Mouse (Mus musculus) liver, embryonic 15.5 days (tissue): Measurements from ENCODE around the gene Coq6. TPM values are rescaled to one million over a fixed set of nuclear protein-coding genes. Genes with fewer than 3 reads are reported as not detected.

Source experiments
- ATAC-seq: fragments of 200-750 bp; cut with Nextera tagmentation; 2 replicates; pipeline ENCODE4 v1.8.0; 2017; ENCODE audit warnings: moderate number of reproducible peaks, mild to moderate bottlenecking, moderate library complexity; ENCODE audit not compliant: insufficient read depth
- H3K27ac ChIP-seq: fragments of 300-500 bp; sonication (generic); replicated peaks from 2 replicates; pipeline ENCODE4 v1.5.1; 2015; ENCODE audit warnings: mild to moderate bottlenecking, inconsistent platforms
- H3K27me3 ChIP-seq: fragments of 300-500 bp; sonication (generic); 2 replicates; pipeline ENCODE4 v1.6.1; 2015; ENCODE audit warnings: mild to moderate bottlenecking, inconsistent platforms
- H3K36me3 ChIP-seq: fragments of 300-500 bp; sonication (generic); replicated peaks from 2 replicates; pipeline ENCODE4 v1.6.1; 2015; ENCODE audit warnings: moderate library complexity, mild to moderate bottlenecking, inconsistent platforms
- H3K4me1 ChIP-seq: fragments of 300-500 bp; sonication (generic); replicated peaks from 2 replicates; pipeline ENCODE4 v1.6.1; 2015; ENCODE audit warnings: inconsistent platforms
- H3K4me2 ChIP-seq: fragments of 300-500 bp; sonication (generic); 2 replicates; pipeline ENCODE4 v1.6.1; 2015; ENCODE audit warnings: moderate library complexity, mild to moderate bottlenecking, inconsistent platforms
- H3K4me3 ChIP-seq: fragments of 300-500 bp; sonication (generic); replicated peaks from 2 replicates; pipeline ENCODE4 v1.5.1; 2015; ENCODE audit warnings: mild to moderate bottlenecking, inconsistent platforms
- H3K9ac ChIP-seq: fragments of 300-500 bp; sonication (generic); 2 replicates; pipeline ENCODE4 v1.6.1; 2015; ENCODE audit warnings: moderate library complexity, mild to moderate bottlenecking, inconsistent platforms
- H3K9me3 ChIP-seq: fragments of 300-500 bp; sonication (generic); replicated peaks from 2 replicates; pipeline ENCODE4 v1.6.1; 2016; ENCODE audit warnings: inconsistent platforms
- WGBS: fragments of 180-500 bp; shearing (Covaris S2); methylation state at CpG from one replicate; pipeline ENCODE4 v1.1.7; 2015; ENCODE audit warnings: mixed read lengths; ENCODE audit not compliant: insufficient replicate concordance; 5-methylcytosine and 5-hydroxymethylcytosine counted together
- polyA plus RNA-seq: library from polyadenylated mRNA; unstranded; fragments of >200 nt; fragmentation: Nextera tagmentation; extraction: Ambion mirVana; gene quantifications from 2 replicates; pipeline ENCODE4 v1.2.1, GENCODE M21; 2015

Gene Coq6
- polyA plus RNA-seq, 1 experiment from 2014 or later = 24.7 TPM

- Histone ChIP-seq H3K9me3 (no peaks in the 10 kb centered on the region), H3K27me3 (no peaks in the 10 kb centered on the region), H3K36me3 (peaks cover 6% of the 10 kb centered on the region; the same call in 1 of the 2 replicates), H3K9ac (no peak overlapping the region), H3K27ac (no peak overlapping the region; the same call in 1 of the 2 replicates), H3K4me1 (peaks cover 14% of the 10 kb centered on the region), H3K4me3 (no peak overlapping the region), H3K4me2 (no peak overlapping the region)
- whole genome bisulfite sequencing = 71% methylated on average over 14 of the region's 14 CpGs
- ATAC-seq = peak; percentile 51; the same call in 1 of the 2 replicates
Observed at GRCm38 (mm10) chr12:84396947-84397679, 35.7 kb downstream of the Coq6 start.

DNA sequence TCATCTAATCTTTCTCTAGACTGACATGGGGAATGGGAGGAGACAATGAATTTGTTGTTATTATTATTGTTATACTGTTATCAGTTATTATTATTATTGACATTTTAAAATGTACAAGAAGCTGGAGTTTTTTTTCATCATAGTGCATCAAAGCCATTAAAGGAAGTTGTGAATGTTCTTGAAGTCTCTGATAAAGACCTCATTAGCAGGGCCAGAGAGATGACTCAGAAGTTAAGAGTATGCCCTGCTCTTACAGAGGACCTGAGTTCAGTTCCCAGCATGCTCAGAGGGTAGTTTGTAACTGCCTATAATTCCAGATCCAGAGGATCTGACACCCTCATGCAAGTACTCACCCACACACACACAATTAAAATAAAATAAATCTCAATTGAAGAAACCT is 36.2 kb downstream of the Coq6 start:
- no peak overlapping the region for H3K27ac ChIP-seq
- 0 out of 2 replicates have a peak, but pooled peaks cover 3% of the 10 kb centered on the region for H3K36me3 ChIP-seq
- ATAC-seq = no peak
- H3K9me3 ChIP-seq = no peaks in the 10 kb centered on the region
- no peak overlapping the region for H3K9ac ChIP-seq
- H3K27me3 ChIP-seq = no peaks in the 10 kb centered on the region
- H3K4me3 ChIP-seq = no peak overlapping the region
- peaks cover 14% of the 10 kb centered on the region for H3K4me1 ChIP-seq
- H3K4me2 ChIP-seq = no peak overlapping the region

DNA sequence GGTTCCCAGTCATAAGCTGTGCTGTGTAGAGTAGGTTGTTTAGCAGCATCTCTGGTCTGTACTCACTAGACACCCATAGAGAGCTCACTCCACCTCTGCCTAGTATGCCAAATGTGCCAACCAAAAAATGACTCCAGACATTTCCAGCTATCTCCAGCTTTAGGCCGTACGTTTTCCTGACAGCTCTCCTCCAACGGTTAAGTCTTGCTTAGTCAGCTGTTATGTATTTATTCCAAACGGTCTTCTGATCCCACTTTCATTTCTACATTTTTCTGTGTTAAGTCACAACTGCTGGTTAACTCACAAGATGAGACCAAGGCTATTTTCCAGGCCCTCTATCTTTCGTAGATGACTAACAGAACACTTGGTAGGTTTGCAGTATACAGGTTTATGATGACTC is 37.2 kb downstream of the Coq6 start:
- 77% methylated on average over 5 of the region's 5 CpGs for WGBS
- H3K4me2 ChIP-seq = no peak overlapping the region
- peaks cover 14% of the 10 kb centered on the region for H3K4me1 ChIP-seq
- ATAC-seq = no peak
- no peaks in the 10 kb centered on the region for H3K9me3 ChIP-seq
- no peak overlapping the region for H3K27ac ChIP-seq
- no peaks in the 10 kb centered on the region for H3K36me3 ChIP-seq
- H3K4me3 ChIP-seq = no peak overlapping the region
- no peaks in the 10 kb centered on the region for H3K27me3 ChIP-seq
- no peak overlapping the region for H3K9ac ChIP-seq

- ATAC-seq = no peak
- 75% methylated on average over 9 of the region's 9 CpGs for WGBS
- peak overlapping the region; percentile 73 for H3K27ac ChIP-seq
- H3K27me3 ChIP-seq = no peaks in the 10 kb centered on the region
- H3K9ac ChIP-seq = no peak overlapping the region
- H3K4me2 ChIP-seq = no peak overlapping the region
- no peak overlapping the region for H3K4me3 ChIP-seq
- no peaks in the 10 kb centered on the region for H3K36me3 ChIP-seq
- peaks cover 14% of the 10 kb centered on the region for H3K4me1 ChIP-seq
- no peaks in the 10 kb centered on the region for H3K9me3 ChIP-seq
Observed at GRCm38 (mm10) chr12:84399135-84399534, 37.7 kb downstream of the Coq6 start.

DNA sequence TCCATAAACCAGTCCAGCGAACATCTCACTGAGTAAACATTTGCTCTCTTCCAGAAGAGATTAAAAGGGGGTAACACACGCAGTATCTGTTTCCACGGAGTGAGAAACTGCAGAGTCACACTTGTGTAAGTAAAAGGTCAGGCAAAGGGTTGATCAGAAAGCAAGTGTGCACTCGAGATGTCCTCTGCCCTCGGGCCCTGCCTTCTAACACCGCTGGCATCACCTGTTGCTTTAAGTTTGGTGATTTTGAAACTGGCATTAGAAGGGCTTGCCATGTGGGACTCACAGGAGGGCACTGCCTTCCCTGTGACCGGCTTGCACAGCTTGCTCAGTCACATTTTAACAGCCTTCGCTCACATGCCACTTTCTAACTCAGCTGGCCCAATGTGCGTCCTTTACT is 38.2 kb downstream of the Coq6 start:
- Histone ChIP-seq H3K27me3 (no peaks in the 10 kb centered on the region), H3K4me2 (peak overlapping the region; percentile 23), H3K4me3 (no peak overlapping the region), H3K9ac (no peak overlapping the region), H3K9me3 (no peaks in the 10 kb centered on the region), H3K36me3 (no peaks in the 10 kb centered on the region), H3K4me1 (peaks cover 14% of the 10 kb centered on the region), H3K27ac (peak overlapping the region; percentile 73)
- no peak; the same call in 1 of the 2 replicates for ATAC-seq
- 59% methylated on average over 9 of the region's 9 CpGs for WGBS

- no peak overlapping the region for H3K9ac ChIP-seq
- no peaks in the 10 kb centered on the region for H3K36me3 ChIP-seq
- peak overlapping the region; percentile 23 for H3K4me2 ChIP-seq
- H3K27ac ChIP-seq = peak overlapping the region; percentile 73
- ATAC-seq = no peak
- no peaks in the 10 kb centered on the region for H3K27me3 ChIP-seq
- no peaks in the 10 kb centered on the region for H3K9me3 ChIP-seq
- no peak overlapping the region for H3K4me3 ChIP-seq
- peaks cover 14% of the 10 kb centered on the region for H3K4me1 ChIP-seq
- WGBS = 49% methylated on average over 3 of the region's 3 CpGs
Observed at GRCm38 (mm10) chr12:84400068-84400467, 38.6 kb downstream of the Coq6 start.

- H3K36me3 ChIP-seq = no peaks in the 10 kb centered on the region
- 55% methylated on average over 3 of the region's 3 CpGs for WGBS
- H3K4me1 ChIP-seq = peaks cover 14% of the 10 kb centered on the region
- H3K27ac ChIP-seq = peak overlapping the region; percentile 73
- no peak overlapping the region for H3K9ac ChIP-seq
- peak overlapping the region; percentile 23 for H3K4me2 ChIP-seq
- 0 out of 2 replicates have a peak, but pooled peaks have one; percentile 35 for ATAC-seq
- no peak overlapping the region for H3K4me3 ChIP-seq
- H3K9me3 ChIP-seq = no peaks in the 10 kb centered on the region
- no peaks in the 10 kb centered on the region for H3K27me3 ChIP-seq
Observed at GRCm38 (mm10) chr12:84400653-84401052, 39.2 kb downstream of the Coq6 start.

DNA sequence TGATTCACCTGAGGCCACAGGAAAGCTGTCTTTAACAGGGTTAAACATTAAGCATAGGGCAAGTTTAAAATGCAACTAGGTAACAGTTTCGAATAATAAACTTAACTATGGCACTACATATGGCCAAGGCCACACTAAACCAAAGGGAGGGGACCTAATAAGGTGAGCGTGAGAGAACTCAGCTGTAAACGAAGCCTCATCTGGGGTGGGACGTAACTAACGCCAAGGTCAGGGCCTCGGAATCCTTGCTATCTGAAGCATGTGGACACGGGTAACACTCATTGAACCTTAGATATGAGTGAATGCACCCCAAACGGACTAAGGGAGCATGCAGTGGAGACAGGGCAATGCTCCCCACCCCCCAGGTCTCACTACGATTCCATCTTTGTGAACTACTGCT is 41.5 kb downstream of the Coq6 start:
- Histone ChIP-seq H3K4me3 (no peak overlapping the region), H3K36me3 (no peaks in the 10 kb centered on the region), H3K27ac (peak overlapping the region; percentile 65), H3K4me1 (peaks cover 21% of the 10 kb centered on the region), H3K9me3 (no peaks in the 10 kb centered on the region), H3K4me2 (peak overlapping the region; percentile 13; the same call in 1 of the 2 replicates), H3K9ac (no peak overlapping the region), H3K27me3 (no peaks in the 10 kb centered on the region)
- peak; percentile 21; the same call in 1 of the 2 replicates for ATAC-seq
- WGBS = 61% methylated on average over 9 of the region's 9 CpGs

- H3K27me3 ChIP-seq = no peaks in the 10 kb centered on the region; the same call in 1 of the 2 replicates
- 82% methylated on average over 6 of the region's 6 CpGs for whole genome bisulfite sequencing
Observed at GRCm38 (mm10) chr12:84404541-84404940, 43.1 kb downstream of the Coq6 start.

DNA sequence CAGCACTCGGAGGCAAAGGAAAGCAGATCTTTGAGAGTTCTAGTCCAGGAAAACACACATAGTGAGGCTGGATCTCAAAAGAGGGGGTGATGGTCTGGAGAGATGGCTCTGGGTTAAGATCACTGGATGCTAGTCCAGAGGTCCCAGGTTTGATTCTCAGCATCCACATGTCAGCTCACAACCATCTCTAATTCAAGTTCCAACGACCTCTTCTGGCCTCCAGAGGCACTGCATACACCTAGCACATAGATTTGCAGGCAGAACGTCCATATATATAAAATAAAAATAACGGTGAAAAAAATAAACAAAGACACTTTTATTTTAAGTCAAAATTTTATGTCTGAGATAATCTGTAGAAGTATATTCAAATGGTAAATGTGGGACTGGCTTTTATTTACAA is 45.8 kb downstream of the Coq6 start:
- ATAC-seq = no peak
- no peaks in the 10 kb centered on the region for H3K9me3 ChIP-seq
- no peaks in the 10 kb centered on the region for H3K36me3 ChIP-seq
- 0 out of 2 replicates have a peak overlapping the region, but pooled peaks have one; percentile 8 for H3K4me2 ChIP-seq
- 48% methylated on average over 4 of the region's 4 CpGs for WGBS
- H3K27ac ChIP-seq = no peak overlapping the region
- H3K27me3 ChIP-seq = no peaks in the 10 kb centered on the region; the same call in 1 of the 2 replicates
- H3K4me1 ChIP-seq = peaks cover 21% of the 10 kb centered on the region
- H3K4me3 ChIP-seq = no peak overlapping the region
- H3K9ac ChIP-seq = no peak overlapping the region

More at GRCm38 (mm10) chr12:84404541-84404940, 43.1 kb downstream of the Coq6 start:
- H3K4me1 ChIP-seq = peaks cover 30% of the 10 kb centered on the region
- ATAC-seq = no peak
- H3K27ac ChIP-seq = no peak overlapping the region
- H3K9me3 ChIP-seq = no peaks in the 10 kb centered on the region
- H3K4me3 ChIP-seq = no peak overlapping the region
- H3K9ac ChIP-seq = no peak overlapping the region
- no peaks in the 10 kb centered on the region for H3K36me3 ChIP-seq
- no peak overlapping the region for H3K4me2 ChIP-seq

DNA sequence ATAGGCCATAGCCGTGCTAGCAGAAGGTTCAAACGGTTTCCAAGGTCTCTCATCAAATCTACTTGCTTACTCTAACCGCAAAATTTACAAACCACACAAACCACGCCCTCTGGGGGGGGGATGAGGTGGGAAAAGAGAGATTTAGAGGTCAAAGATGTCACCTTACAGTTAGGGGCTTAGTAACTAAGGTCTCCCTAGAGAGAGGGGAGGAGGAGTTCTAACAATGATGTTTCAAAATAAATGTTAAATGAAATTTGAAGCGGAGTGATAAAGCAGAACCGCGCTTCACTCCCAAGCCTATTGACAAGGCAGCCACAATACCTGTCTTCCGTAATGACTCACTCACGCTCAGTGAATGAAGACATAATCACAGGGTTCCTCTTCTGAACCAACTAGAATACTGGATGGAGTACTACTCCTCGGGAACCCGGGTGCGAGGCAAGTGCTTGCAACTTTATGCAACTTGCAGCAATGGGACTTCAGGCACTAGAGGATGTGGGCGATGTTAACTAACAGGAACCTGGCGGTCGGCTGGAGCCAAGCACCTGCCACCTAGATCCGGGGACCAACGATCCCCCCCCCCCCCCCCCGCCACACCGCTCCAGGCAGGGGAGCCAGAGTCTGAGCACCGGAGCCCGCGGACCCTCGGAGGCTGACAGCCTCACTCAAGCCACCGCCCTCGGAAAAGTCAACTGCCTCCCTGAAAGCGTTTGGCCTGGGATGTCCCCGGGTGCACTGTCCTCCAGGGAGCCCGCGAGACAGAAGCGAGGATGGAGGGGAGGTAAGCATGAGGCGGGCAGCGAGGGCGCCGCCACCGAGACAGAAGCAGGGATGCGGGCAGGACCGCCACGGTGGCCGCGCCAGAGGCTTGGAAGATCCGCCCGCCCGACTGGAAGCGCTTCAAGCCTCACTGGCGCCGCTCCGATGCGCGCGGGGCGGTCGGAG is 46.7 kb downstream of the Coq6 start:
- WGBS = under 1% methylated on average over 50 of the region's 52 CpGs
- peak overlapping the region; percentile 99 for H3K4me2 ChIP-seq
- H3K27me3 ChIP-seq = no peaks in the 10 kb centered on the region; the same call in 1 of the 2 replicates
- H3K4me3 ChIP-seq = peak overlapping the region; percentile 86
- peak overlapping the region; percentile 78 for H3K9ac ChIP-seq
- H3K27ac ChIP-seq = peak overlapping the region; percentile 81
- ATAC-seq = peak; percentile 53
- H3K4me1 ChIP-seq = peaks cover 21% of the 10 kb centered on the region
- no peaks in the 10 kb centered on the region for H3K9me3 ChIP-seq
- H3K36me3 ChIP-seq = no peaks in the 10 kb centered on the region
